Mouse (Mus musculus) liver, adult 2 months (tissue): ENCODE measurements around the gene Vtcn1.

ENCODE experiments used
- CTCF ChIP-seq: fragments of 200-500 bp; IDR thresholded peaks from 2 replicates; pipeline ENCODE4 v1.5.1; 2011; ENCODE audit warnings: low read depth, low read length, control low read depth
- POLR2A ChIP-seq: fragments of 200-500 bp; IDR thresholded peaks from 2 replicates; pipeline ENCODE4 v1.6.1; 2011; ENCODE audit warnings: low read length, control low read depth; ENCODE audit not compliant: insufficient read depth; ENCODE audit errors: extremely low read depth

- TF ChIP-seq CTCF (no peak), POLR2A (no peak)
Observed at GRCm38 (mm10) chr3:100810461-100810860, 14.8 kb upstream of the Vtcn1 start.
